Mouse (Mus musculus) hindbrain, embryonic 10.5 days (tissue): ENCODE data around the gene Ddx50. TPM values are rescaled to one million over a fixed set of nuclear protein-coding genes. Genes with fewer than 3 reads are reported as not detected.

Experiments used
- polyA plus RNA-seq: library from polyadenylated mRNA; unstranded; fragments of >200 nt; fragmentation: Nextera tagmentation; extraction: Ambion mirVana; gene quantifications from 2 replicates; pipeline ENCODE4 v1.2.1, GENCODE M21; 2016

Gene Ddx50
- polyA plus RNA-seq, 1 experiment from 2014 or later = 95.7 TPM

Other genes with a start within 250 kb of the Ddx50 start
- 0.31 and 0.33 TPM in 2 replicates for gene Hkdc1, start 228.7 kb downstream of the Ddx50 start, polyA plus RNA-seq
- 0.94 and 0.98 TPM in 2 replicates for gene 4930507D05Rik, start 201.7 kb downstream of the Ddx50 start, polyA plus RNA-seq
- gene Supv3l1, start 201.5 kb downstream of the Ddx50 start, polyA plus RNA-seq = 27.9 and 28.8 TPM in 2 replicates
- gene Vps26a, start 164.4 kb downstream of the Ddx50 start, polyA plus RNA-seq = 78.4 and 90.2 TPM in 2 replicates
- 3.6 and 3.7 TPM in 2 replicates for gene Srgn, start 123.8 kb downstream of the Ddx50 start, polyA plus RNA-seq
- gene Kif1bp, start 72.8 kb downstream of the Ddx50 start, polyA plus RNA-seq = 39.4 and 46.5 TPM in 2 replicates
- gene Ddx21, start 48.9 kb downstream of the Ddx50 start, polyA plus RNA-seq = 20.1 and 31.2 TPM in 2 replicates
- gene Stox1, start 74.9 kb upstream of the Ddx50 start, polyA plus RNA-seq = 3.2 and 3.3 TPM in 2 replicates
- gene Ccar1, start 141.1 kb upstream of the Ddx50 start, polyA plus RNA-seq = 109 and 154 TPM in 2 replicates